Mouse (Mus musculus) embryonic facial prominence, embryonic 12.5 days (tissue): ENCODE results near the gene Itga10. TPM values are rescaled to one million over a fixed set of nuclear protein-coding genes. Genes with fewer than 3 reads are reported as not detected.

ENCODE experiments used
- ATAC-seq: fragments of 200-750 bp; cut with Nextera tagmentation; 2 replicates; pipeline ENCODE4 v1.8.0; 2017; ENCODE audit not compliant: insufficient number of reproducible peaks, insufficient read depth, low FRiP score, low TSS enrichment
- H3K27ac ChIP-seq: fragments of 300-500 bp; sonication (generic); 2 replicates; pipeline ENCODE4 v1.5.1; 2016; ENCODE audit warnings: mild to moderate bottlenecking
- H3K27me3 ChIP-seq: fragments of 300-500 bp; sonication (generic); 2 replicates; pipeline ENCODE4 v1.6.1; 2016; ENCODE audit warnings: mild to moderate bottlenecking, moderate library complexity
- H3K36me3 ChIP-seq: fragments of 300-500 bp; sonication (generic); 2 replicates; pipeline ENCODE4 v1.6.1; 2016; ENCODE audit warnings: mild to moderate bottlenecking
- H3K4me1 ChIP-seq: fragments of 300-500 bp; sonication (generic); 2 replicates; pipeline ENCODE4 v1.6.1; 2016
- H3K4me2 ChIP-seq: fragments of 300-500 bp; sonication (generic); replicated peaks from 2 replicates; pipeline ENCODE4 v1.6.1; 2016; ENCODE audit warnings: mild to moderate bottlenecking, moderate library complexity
- H3K4me3 ChIP-seq: fragments of 300-500 bp; sonication (generic); 2 replicates; pipeline ENCODE4 v1.5.1; 2016; ENCODE audit warnings: mild to moderate bottlenecking
- H3K9ac ChIP-seq: fragments of 300-500 bp; sonication (generic); 2 replicates; pipeline ENCODE4 v1.6.1; 2016; ENCODE audit warnings: mild to moderate bottlenecking, moderate library complexity
- H3K9me3 ChIP-seq: fragments of 300-500 bp; sonication (generic); 2 replicates; pipeline ENCODE4 v1.6.1; 2016; ENCODE audit warnings: mild to moderate bottlenecking, moderate library complexity
- WGBS: fragments of 180-500 bp; shearing (Covaris S2); methylation state at CpG from one replicate; pipeline ENCODE4 v1.1.7; 2016; 5-methylcytosine and 5-hydroxymethylcytosine counted together
- polyA plus RNA-seq: library from polyadenylated mRNA; unstranded; fragments of >200 nt; fragmentation: Nextera tagmentation; extraction: Ambion mirVana; gene quantifications from 2 replicates; pipeline ENCODE4 v1.2.1, GENCODE M21; 2016

The Itga10 gene
- polyA plus RNA-seq, 1 experiment from 2014 or later = 0.81 TPM

GRCm38 (mm10) chr3:96669727-96670468 lies 24.5 kb downstream of the Itga10 start, which contains the start of gene Ankrd35:
Gene Ankrd35 (plus strand): TSS chr3:96670131.
- 5% methylated on average over 33 of the region's 35 CpGs for WGBS
- peak within 1 kb of the TSS; percentile 36 for H3K4me3 ChIP-seq
- peak; percentile 88 for ATAC-seq
- no peak within 1 kb of the TSS; the same call in 1 of the 2 replicates for H3K9ac ChIP-seq
- H3K27me3 ChIP-seq = 0 out of 2 replicates have a peak, but pooled peaks cover 3% of the 10 kb centered on the region
- H3K27ac ChIP-seq = no peak within 1 kb of the TSS
- H3K36me3 ChIP-seq = no peaks in the 10 kb centered on the region
- H3K9me3 ChIP-seq = no peaks in the 10 kb centered on the region
- H3K4me1 ChIP-seq = peaks cover 5% of the 10 kb centered on the region
- H3K4me2 ChIP-seq = peak within 1 kb of the TSS; percentile 80

DNA sequence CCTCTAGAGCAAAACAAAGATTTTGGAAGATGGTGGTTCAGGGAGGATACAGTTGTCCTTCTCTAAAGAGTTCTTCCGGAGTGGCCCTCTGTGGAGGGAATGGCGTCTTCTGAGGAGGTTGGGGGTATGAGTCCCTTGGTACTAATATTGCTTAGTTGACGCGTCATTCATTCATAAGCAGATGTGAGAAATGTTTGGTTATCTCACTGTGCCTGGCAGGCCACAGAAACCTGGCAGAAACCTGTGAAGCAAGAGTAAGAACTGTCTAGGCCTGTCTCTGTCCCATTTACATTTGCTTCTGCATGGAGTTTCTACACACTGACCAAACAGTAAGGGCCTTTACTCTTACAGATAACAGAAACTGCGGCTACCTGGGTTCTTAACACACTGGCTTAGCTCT lies 26.1 kb downstream of the Itga10 start:
- Histone ChIP-seq H3K4me1 (peaks cover 5% of the 10 kb centered on the region), H3K9me3 (no peaks in the 10 kb centered on the region), H3K36me3 (no peaks in the 10 kb centered on the region), H3K4me2 (no peak overlapping the region), H3K27me3 (0 out of 2 replicates have a peak, but pooled peaks cover 3% of the 10 kb centered on the region), H3K27ac (no peak overlapping the region), H3K9ac (no peak overlapping the region), H3K4me3 (no peak overlapping the region)
- no peak for ATAC-seq
- whole genome bisulfite sequencing = 92% methylated on average over 5 of the region's 5 CpGs

GRCm38 (mm10) chr3:96673514-96673913 lies 28.1 kb downstream of the Itga10 start:
- 62% methylated on average over 4 of the region's 4 CpGs for WGBS
- Histone ChIP-seq H3K4me1 (peaks cover 5% of the 10 kb centered on the region), H3K9ac (no peak overlapping the region), H3K4me3 (no peak overlapping the region), H3K9me3 (no peaks in the 10 kb centered on the region), H3K4me2 (no peak overlapping the region), H3K27ac (no peak overlapping the region), H3K36me3 (no peaks in the 10 kb centered on the region), H3K27me3 (0 out of 2 replicates have a peak, but pooled peaks cover 3% of the 10 kb centered on the region)
- ATAC-seq = no peak

DNA sequence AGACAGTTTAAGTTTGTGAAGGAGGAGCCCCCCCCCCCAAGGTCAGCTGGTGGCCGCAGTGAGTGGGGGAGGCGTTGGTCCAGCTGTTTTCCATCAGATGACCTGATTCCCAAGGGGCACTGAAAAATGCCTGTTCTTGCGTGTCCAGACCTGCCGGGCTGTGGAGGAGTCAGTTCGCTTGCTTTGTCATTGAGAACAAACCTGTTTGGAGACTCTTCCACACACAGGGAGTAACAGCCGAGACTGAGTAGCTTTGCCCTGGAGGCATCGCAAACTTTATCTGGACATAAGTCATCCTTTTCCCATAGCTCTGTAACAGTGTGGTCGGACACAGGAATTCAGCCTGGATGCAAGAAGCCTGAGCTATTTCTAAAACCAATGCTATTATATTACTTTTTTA lies 29.1 kb downstream of the Itga10 start:
- peak overlapping the region; percentile 63 for H3K27ac ChIP-seq
- no peak for ATAC-seq

DNA sequence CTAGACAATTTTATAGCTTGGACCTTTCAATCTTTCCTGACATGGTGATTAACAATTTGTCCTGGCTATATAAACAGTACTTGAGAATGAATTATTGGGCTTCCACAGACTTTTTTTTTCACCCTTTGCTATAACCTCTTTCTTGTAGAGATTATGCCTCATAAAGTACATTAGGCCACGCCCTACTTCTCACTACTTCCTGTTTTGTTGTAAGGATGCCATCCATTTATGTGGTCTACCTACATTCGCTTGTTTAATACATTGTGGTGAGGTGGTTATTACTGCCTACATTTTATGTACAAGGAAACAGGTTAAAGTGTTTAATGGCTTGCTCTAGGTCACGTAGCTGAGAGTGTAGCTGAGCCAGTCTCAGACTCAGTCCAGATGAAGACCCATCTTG lies 29.8 kb downstream of the Itga10 start:
- no peaks in the 10 kb centered on the region for H3K36me3 ChIP-seq
- H3K4me3 ChIP-seq = no peak overlapping the region
- 84% methylated on average over 3 of the region's 3 CpGs for WGBS
- peaks cover 5% of the 10 kb centered on the region for H3K4me1 ChIP-seq
- H3K9me3 ChIP-seq = no peaks in the 10 kb centered on the region
- no peak overlapping the region for H3K27ac ChIP-seq
- H3K27me3 ChIP-seq = peaks cover 13% of the 10 kb centered on the region; the same call in 1 of the 2 replicates
- ATAC-seq = no peak
- no peak overlapping the region for H3K4me2 ChIP-seq
- H3K9ac ChIP-seq = no peak overlapping the region

More for the DNA sequence above, 29.1 kb downstream of the Itga10 start:
- H3K9me3 ChIP-seq = no peaks in the 10 kb centered on the region
- H3K4me3 ChIP-seq = no peak overlapping the region
- WGBS = 15% methylated on average over 8 of the region's 8 CpGs
- H3K36me3 ChIP-seq = no peaks in the 10 kb centered on the region
- no peak overlapping the region for H3K9ac ChIP-seq
- H3K27me3 ChIP-seq = peaks cover 8% of the 10 kb centered on the region; the same call in 1 of the 2 replicates
- H3K4me1 ChIP-seq = peaks cover 5% of the 10 kb centered on the region
- H3K4me2 ChIP-seq = 0 out of 2 replicates have a peak overlapping the region, but pooled peaks have one; percentile 20

- H3K4me2 ChIP-seq = no peak overlapping the region
- no peaks in the 10 kb centered on the region for H3K9me3 ChIP-seq
- H3K4me3 ChIP-seq = no peak overlapping the region
- peaks cover 5% of the 10 kb centered on the region for H3K4me1 ChIP-seq
- 41% methylated on average over 3 of the region's 3 CpGs for WGBS
- no peaks in the 10 kb centered on the region for H3K36me3 ChIP-seq
- H3K9ac ChIP-seq = no peak overlapping the region
- peaks cover 13% of the 10 kb centered on the region; the same call in 1 of the 2 replicates for H3K27me3 ChIP-seq
- no peak overlapping the region for H3K27ac ChIP-seq
- no peak for ATAC-seq
Observed at GRCm38 (mm10) chr3:96675690-96676089, 30.3 kb downstream of the Itga10 start.

DNA sequence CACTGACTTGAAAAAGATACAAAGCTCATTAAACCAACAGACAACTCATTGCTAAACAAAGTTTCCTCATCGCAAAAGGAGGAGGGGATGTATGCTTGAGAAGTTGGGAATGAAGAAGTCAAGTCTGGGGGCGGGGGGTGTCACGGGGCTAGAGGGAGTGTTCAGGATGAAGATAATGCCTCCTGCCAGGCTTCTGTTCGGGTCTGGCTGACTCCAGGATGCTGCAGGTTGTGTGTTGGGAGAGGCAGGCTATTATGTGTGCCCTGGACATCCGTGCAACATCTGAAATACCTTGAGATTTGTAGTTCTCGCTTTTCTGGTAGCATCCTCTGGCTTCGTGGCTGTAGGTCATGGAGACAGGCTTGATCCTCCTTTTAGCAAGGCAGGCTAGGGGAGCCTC lies 33.1 kb downstream of the Itga10 start:
- H3K4me3 ChIP-seq = no peak overlapping the region
- no peak for ATAC-seq
- no peak overlapping the region for H3K4me2 ChIP-seq
- peaks cover 5% of the 10 kb centered on the region for H3K4me1 ChIP-seq
- peaks cover 13% of the 10 kb centered on the region; the same call in 1 of the 2 replicates for H3K27me3 ChIP-seq
- H3K36me3 ChIP-seq = no peaks in the 10 kb centered on the region
- H3K27ac ChIP-seq = no peak overlapping the region
- H3K9ac ChIP-seq = no peak overlapping the region
- WGBS = 63% methylated on average over 7 of the region's 7 CpGs
- no peaks in the 10 kb centered on the region for H3K9me3 ChIP-seq

- H3K4me3 ChIP-seq = no peak overlapping the region
- H3K9ac ChIP-seq = no peak overlapping the region
- H3K4me1 ChIP-seq = peaks cover 3% of the 10 kb centered on the region
- H3K4me2 ChIP-seq = no peak overlapping the region
- H3K36me3 ChIP-seq = no peaks in the 10 kb centered on the region
- H3K27me3 ChIP-seq = peaks cover 20% of the 10 kb centered on the region; the same call in 1 of the 2 replicates
- H3K9me3 ChIP-seq = no peaks in the 10 kb centered on the region
- WGBS = 31% methylated on average over 5 of the region's 5 CpGs
- no peak overlapping the region for H3K27ac ChIP-seq
- no peak for ATAC-seq
Observed at GRCm38 (mm10) chr3:96679159-96679674, 33.8 kb downstream of the Itga10 start.

- WGBS = 25% methylated on average over 12 of the region's 12 CpGs
- Histone ChIP-seq H3K4me2 (no peak overlapping the region), H3K27ac (no peak overlapping the region), H3K9me3 (no peaks in the 10 kb centered on the region), H3K27me3 (peaks cover 22% of the 10 kb centered on the region; the same call in 1 of the 2 replicates), H3K9ac (no peak overlapping the region), H3K36me3 (no peaks in the 10 kb centered on the region), H3K4me3 (no peak overlapping the region), H3K4me1 (0 out of 2 replicates have a peak, but pooled peaks cover 3% of the 10 kb centered on the region)
- ATAC-seq = no peak
Observed at GRCm38 (mm10) chr3:96680269-96680956, 35.0 kb downstream of the Itga10 start.

DNA sequence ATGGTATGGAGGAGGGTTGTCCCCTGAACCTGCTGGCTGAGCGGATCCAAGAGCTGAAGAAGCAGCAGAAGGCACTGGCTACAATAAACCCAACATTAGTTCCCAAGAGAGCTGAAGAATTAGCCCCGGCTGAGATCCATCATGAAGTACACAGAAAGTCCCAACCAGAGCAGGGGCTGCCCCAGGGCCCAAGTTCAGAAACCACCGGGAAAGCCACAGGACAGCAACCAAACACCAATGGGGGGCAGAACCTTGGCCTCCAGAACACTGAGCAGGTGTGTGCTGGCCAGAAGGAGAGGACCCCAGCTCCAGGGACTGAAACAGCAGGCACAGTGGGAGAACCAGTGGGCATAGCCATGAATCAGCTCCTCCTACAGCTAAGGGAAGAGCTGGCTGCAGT lies 38.1 kb downstream of the Itga10 start:
- Histone ChIP-seq H3K4me3 (no peak overlapping the region), H3K4me1 (0 out of 2 replicates have a peak, but pooled peaks cover 3% of the 10 kb centered on the region), H3K4me2 (no peak overlapping the region), H3K27me3 (peaks cover 22% of the 10 kb centered on the region; the same call in 1 of the 2 replicates), H3K36me3 (no peaks in the 10 kb centered on the region), H3K9me3 (no peaks in the 10 kb centered on the region), H3K27ac (no peak overlapping the region), H3K9ac (no peak overlapping the region)
- WGBS = 80% methylated on average over 3 of the region's 3 CpGs
- no peak for ATAC-seq

DNA sequence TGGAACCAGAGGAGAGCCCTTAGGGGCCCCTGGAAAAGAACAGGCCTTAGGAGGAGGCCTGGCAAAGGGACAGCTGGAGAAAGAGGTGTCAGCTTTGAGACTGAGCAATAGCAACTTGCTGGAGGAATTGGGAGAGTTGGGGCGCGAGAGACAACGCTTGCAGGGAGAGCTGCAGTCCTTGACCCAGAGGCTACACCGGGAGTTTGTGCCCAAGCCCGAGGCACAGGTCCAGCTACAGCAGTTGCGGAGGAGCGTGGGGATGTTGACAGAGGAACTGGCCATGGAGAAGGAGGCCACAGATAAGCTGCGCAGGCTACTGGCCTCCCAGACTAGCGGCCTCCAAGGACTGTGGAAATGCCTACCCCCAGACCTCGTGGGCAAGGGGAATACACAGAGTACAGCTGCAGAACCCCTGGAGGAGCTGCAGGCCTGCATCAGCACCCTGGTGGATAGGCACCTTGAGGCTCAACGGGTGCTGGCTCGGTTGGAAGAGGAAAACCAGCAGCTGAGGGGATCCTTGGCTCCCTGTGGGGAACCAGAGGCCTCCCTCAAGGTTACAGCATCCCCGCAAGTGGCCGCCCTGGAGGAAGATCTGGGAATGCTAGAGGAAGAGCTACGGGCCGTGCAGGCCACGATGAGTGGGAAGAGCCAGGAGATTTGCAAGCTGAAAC lies 38.9 kb downstream of the Itga10 start:
- H3K9me3 ChIP-seq = no peaks in the 10 kb centered on the region
- peak overlapping the region; percentile 44 for H3K4me2 ChIP-seq
- 0 out of 2 replicates have a peak overlapping the region, but pooled peaks have one; percentile 17 for H3K4me3 ChIP-seq
- H3K4me1 ChIP-seq = 0 out of 2 replicates have a peak, but pooled peaks cover 3% of the 10 kb centered on the region
- H3K36me3 ChIP-seq = no peaks in the 10 kb centered on the region
- WGBS = 54% methylated on average over 17 of the region's 17 CpGs
- H3K9ac ChIP-seq = 0 out of 2 replicates have a peak overlapping the region, but pooled peaks have one; percentile 24
- no peak overlapping the region for H3K27ac ChIP-seq
- no peak for ATAC-seq
- H3K27me3 ChIP-seq = peaks cover 19% of the 10 kb centered on the region; the same call in 1 of the 2 replicates
